Mouse (Mus musculus) brown adipose tissue, adult 24 weeks (tissue): ENCODE data around the gene Slc17a9. TPM values are rescaled to one million over a fixed set of nuclear protein-coding genes. Genes with fewer than 3 reads are reported as not detected.

Experiments
- H3K27ac ChIP-seq: fragments of 200-500 bp; replicated peaks from 2 replicates; pipeline ENCODE4 v1.5.1; 2012; ENCODE audit warnings: low read depth, mild to moderate bottlenecking, low read length
- H3K4me1 ChIP-seq: fragments of 200-500 bp; 2 replicates; pipeline ENCODE4 v1.6.1; 2012; ENCODE audit warnings: low read length, mixed read lengths; ENCODE audit not compliant: control insufficient read depth, insufficient read depth, insufficient read length
- H3K4me3 ChIP-seq: fragments of 200-500 bp; 2 replicates; pipeline ENCODE4 v1.5.1; 2012; ENCODE audit warnings: low read depth, mild to moderate bottlenecking, low read length, moderate library complexity; ENCODE audit not compliant: insufficient read depth
- polyA plus RNA-seq: library from polyadenylated mRNA; stranded (reverse); fragments of >200 nt; gene quantifications from 2 replicates; pipeline ENCODE4 v1.2.4, GENCODE M21; 2012; ENCODE audit not compliant: missing spikeins, insufficient read depth, insufficient read length

Gene Slc17a9
- polyA plus RNA-seq, 1 experiment, result not detected

DNA sequence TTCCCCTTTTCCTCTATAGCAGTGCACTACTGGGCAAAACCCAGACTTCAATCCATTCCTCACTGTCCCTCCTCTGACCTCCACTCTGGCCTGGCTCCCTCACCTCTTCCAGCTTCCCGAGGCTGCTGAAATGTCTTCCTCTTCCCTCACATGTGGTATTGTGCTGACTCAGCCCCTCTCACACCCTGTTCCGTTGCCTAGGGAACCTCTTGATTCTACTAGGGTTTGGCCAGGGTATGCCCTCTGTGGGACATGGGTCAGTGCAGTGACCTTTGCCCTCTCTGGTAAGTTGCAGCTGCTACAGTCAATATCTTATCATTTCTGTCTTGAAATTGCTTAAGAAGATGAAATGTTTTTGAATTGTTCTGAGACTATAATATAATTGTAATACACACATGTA lies 31.7 kb downstream of the Slc17a9 start:
- Histone ChIP-seq H3K4me1 (no peaks in the 10 kb centered on the region), H3K27ac (no peak overlapping the region), H3K4me3 (no peak overlapping the region)

DNA sequence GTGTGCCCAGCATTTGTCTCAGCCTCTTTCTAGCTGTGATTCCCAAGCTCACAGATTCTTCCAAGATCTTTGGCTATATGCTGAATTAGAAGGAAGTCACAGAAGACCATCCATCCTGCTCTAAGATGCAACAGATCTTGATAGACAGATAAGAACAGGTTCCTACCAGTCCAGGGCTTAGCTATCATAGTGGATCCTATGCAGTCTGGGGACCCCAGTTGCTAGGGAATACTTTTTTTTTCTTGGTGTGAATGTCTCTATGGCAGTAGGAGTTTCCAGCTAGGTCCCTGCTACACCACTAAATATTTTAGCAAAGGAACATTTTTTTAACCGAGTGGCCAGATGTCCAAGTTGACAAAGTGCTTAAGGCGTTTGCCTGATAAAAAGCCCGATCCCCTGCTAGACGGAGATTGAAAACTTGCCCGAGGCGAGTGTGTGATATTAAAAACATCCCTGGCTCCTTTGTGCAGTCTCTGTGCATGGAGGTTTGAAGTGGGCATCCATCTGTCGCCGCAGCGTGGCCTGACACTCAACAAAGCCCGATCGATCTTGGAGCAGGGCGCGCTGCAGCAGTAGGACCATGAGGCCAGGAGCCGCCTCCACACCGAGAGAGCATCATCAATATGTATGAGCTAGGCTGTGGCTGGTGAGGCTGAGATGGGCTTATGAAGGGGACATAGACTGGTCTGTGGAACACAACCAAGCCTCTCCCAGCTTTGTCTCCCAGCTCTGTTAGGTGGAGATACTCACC lies 33.6 kb downstream of the Slc17a9 start:
- no peak overlapping the region for H3K4me3 ChIP-seq
- no peaks in the 10 kb centered on the region for H3K4me1 ChIP-seq
- no peak overlapping the region for H3K27ac ChIP-seq

- H3K4me3 ChIP-seq, result no peak overlapping the region
- H3K27ac ChIP-seq, result no peak overlapping the region
- no peaks in the 10 kb centered on the region for H3K4me1 ChIP-seq
These were observed 39.9 kb downstream of the Slc17a9 start for GRCm38 (mm10) chr2:180764986-180765385.

GRCm38 (mm10) chr2:180765713-180766112 lies 40.6 kb downstream of the Slc17a9 start:
- H3K4me3 ChIP-seq, result no peak overlapping the region
- H3K27ac ChIP-seq, result no peak overlapping the region
- H3K4me1 ChIP-seq, result no peaks in the 10 kb centered on the region

- Histone ChIP-seq H3K27ac (no peak overlapping the region), H3K4me1 (no peaks in the 10 kb centered on the region), H3K4me3 (no peak overlapping the region)
These were observed 50.2 kb downstream of the Slc17a9 start for GRCm38 (mm10) chr2:180775223-180775622.

DNA sequence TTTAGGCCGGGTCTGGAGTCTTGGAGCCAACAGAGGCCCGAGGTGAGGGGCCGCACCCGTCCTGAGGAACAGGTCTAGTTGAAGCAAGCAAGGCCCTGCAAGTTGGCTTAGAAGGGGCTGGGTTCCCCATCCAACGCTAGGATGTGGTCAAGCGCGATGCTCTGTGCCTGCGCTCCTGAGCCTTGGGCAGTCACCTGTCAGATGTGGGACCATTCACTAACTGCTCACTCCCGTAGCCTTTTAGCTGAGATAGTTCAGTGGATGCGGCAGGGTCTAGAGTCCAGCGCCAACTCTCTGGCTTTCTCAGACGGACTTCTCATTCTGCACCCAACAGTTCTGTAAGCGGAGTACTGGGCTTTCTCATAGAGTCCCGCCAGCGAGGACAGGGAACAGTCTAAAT lies 50.6 kb downstream of the Slc17a9 start:
- Histone ChIP-seq H3K4me3 (no peak overlapping the region), H3K4me1 (no peaks in the 10 kb centered on the region), H3K27ac (no peak overlapping the region)

- Histone ChIP-seq H3K27ac (no peak within 1 kb of the TSS), H3K4me3 (no peak within 1 kb of the TSS), H3K4me1 (no peaks in the 10 kb centered on the region)
These were observed 51.7 kb downstream of the Slc17a9 start, which contains the start of gene Bhlhe23 for GRCm38 (mm10) chr2:180776793-180777192. Gene Bhlhe23 (minus strand): TSS chr2:180776900.

- H3K27ac ChIP-seq, result no peak overlapping the region
- H3K4me3 ChIP-seq, result no peak overlapping the region
- H3K4me1 ChIP-seq, result no peaks in the 10 kb centered on the region
These were observed 54.4 kb downstream of the Slc17a9 start for GRCm38 (mm10) chr2:180779226-180780104.

DNA sequence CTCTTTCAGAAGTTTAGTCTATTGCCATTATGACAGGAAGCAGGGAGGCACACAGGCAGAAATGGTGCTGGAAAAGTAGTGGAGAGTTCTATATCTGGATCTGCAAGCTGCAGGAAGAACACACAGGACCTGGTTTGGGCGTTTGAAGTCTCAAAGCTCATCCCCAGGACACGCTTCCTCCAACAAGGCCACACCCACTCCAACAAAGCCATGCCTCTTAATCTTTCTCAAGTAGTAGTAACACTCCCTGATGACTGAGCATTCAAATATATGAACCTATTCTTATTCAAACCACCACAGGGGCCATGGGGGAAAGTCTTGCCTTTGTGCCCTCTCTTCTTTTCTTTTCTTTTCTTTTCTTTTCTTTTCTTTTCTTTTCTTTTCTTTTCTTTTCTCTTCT lies 55.2 kb downstream of the Slc17a9 start:
- Histone ChIP-seq H3K4me1 (no peaks in the 10 kb centered on the region), H3K27ac (no peak overlapping the region), H3K4me3 (no peak overlapping the region)

DNA sequence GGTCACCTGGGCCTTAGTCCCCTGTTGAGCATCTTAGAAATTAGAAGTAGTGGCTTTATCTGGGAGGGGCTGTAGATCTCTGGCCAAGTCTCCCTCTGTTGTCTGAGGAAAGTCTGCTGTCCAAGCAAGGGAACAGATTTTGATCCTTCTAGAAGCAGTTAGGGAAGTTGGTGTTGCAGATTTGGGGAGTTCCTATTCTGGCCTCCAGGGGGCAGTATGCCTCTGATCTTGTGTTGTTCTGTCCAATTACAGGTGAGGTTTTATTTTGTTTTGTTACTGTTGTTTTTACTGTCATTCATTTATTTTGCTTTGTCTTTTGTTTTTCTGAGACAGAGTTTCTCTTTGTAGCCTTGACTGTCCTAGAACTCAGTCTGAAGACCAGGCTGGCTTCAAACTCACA lies 61.7 kb downstream of the Slc17a9 start:
- no peak overlapping the region for H3K4me3 ChIP-seq
- H3K4me1 ChIP-seq, result no peaks in the 10 kb centered on the region
- H3K27ac ChIP-seq, result no peak overlapping the region

DNA sequence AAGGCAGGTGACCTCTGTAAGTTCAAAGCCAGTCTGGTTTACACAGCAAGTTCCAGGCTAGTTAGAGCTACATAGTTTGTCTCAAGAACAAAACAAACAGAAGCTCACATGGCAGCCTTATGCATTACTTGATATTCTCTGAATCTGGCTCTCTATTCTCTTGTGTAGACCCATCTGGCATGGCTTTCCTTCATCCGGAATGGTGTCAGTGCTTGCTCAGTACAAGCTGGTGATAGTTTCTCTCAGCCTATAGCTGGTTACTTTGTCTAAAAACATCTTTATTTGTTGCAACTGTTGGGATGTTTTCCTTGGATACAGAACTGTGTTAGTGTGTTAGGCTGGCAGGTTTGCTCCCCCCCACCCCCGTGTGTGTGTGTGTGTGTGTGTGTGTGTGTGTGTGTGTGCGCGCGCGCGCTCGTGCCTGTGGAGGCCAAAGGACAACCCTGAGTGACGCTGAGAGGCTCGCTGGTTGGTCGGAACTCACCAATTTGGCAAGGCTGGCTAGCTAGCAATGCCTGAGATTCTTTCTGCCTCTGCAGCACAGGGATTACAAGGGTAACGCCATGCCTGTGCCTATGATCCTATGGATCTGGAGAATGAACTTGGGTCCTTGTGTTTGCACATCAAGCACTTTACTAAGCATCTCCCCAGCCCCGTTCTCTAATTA lies 62.6 kb downstream of the Slc17a9 start:
- Histone ChIP-seq H3K4me3 (no peak overlapping the region), H3K27ac (no peak overlapping the region), H3K4me1 (no peaks in the 10 kb centered on the region)

DNA sequence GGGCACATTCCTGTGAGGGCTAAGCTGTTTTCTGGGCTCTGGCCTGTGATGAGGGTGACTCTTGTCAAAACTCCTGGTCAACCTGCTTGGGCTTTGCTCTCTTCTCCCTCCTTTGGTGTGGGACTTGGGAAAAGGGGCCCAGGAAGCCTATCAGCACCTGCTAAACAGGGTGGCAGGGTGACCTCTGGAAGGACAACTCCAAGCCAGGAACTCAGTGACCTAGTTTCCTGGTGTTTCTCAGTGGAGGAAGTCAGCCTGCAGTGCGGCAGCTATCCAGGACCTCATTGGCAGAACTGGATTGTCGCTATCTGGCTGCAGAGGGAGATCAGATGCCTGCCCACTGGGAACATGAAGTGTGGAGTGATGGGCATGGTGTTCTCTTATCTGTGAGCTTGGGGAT lies 63.3 kb downstream of the Slc17a9 start:
- Histone ChIP-seq H3K4me1 (no peaks in the 10 kb centered on the region), H3K4me3 (no peak overlapping the region), H3K27ac (no peak overlapping the region)

DNA sequence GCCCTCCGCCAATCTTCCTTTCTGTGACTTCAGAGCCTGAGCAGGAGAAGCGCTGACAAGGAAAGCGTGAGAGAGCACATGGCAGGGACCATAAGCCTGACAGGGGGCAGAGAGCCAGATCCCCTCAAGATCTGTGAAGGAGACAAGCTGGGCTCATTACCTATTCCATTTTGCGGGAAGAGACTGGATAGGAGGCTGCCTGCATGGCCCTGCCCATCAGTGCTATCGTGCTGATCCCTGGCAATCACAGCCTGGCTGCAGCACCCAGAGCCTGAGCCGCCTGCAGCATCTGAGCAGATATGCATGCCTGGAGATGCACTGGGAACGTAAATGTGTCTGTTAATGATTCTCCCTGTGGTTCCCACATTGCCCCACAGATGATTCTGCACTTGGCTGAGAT lies 63.8 kb downstream of the Slc17a9 start:
- Histone ChIP-seq H3K4me1 (no peaks in the 10 kb centered on the region), H3K27ac (no peak overlapping the region), H3K4me3 (no peak overlapping the region)

- Histone ChIP-seq H3K27ac (no peak overlapping the region), H3K4me3 (no peak overlapping the region), H3K4me1 (no peaks in the 10 kb centered on the region)
These were observed 66.6 kb downstream of the Slc17a9 start for GRCm38 (mm10) chr2:180791674-180792073.
